Mouse (Mus musculus): ENCODE results near the gene Mfap1b. TPM values are rescaled to one million over a fixed set of nuclear protein-coding genes. Genes with fewer than 3 reads are reported as not detected.

Gene Mfap1b
- polyA plus RNA-seq, 1 experiment from 2014 or later, result 44.3 TPM

DNA sequence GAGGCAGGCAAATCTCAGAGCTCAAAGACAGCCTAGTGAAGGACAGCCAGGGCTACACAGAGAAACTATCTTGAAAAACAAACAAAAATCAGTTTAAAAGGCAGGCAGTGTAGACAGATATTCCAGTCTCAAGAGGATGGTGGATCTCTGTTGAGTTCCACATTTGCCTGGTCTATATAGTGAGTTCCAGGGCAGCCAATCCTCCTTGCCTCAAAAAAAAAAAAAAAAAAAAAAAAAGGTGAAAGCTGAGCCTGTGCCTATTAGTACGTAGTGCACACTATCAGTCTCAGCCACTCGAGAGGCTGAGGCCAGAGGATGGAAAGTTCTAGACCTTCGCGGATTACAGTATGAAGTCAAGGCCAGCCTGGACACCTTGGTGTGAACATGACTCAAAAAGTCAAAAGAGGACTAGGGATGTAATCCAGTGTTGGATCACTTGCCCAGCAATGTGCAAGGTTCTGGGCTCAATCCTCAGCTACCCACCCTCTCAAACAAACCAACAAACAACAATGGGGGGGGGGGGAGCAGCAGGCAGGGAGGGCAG is 61.0 kb downstream of the Mfap1b start:
- H3K4me1 ChIP-seq (ENCODE audit: control insufficient read depth in 2 of 2, insufficient read depth in 2 of 2, low read length in 2 of 2), result peaks cover 4 to 23% of the 10 kb centered on the region in 2 experiments
- H3K36me3 ChIP-seq (ENCODE audit: control insufficient read depth, insufficient read depth, low read length), result peaks cover 25% of the 10 kb centered on the region
- ATAC-seq (ENCODE audit: insufficient number of reproducible peaks, insufficient read depth, low FRiP score, low read depth), result no peak
- H3K4me2 ChIP-seq (ENCODE audit: low read length), result peak overlapping the region; percentile 74
- 0 out of 2 replicates have a peak, but pooled peaks cover 3% of the 10 kb centered on the region for H3K9me3 ChIP-seq (ENCODE audit: control insufficient read depth, low read length)
- peak overlapping the region; percentile 53 to 100 for H3K4me3 ChIP-seq (ENCODE audit: control insufficient read depth in 1 of 2, insufficient read depth in 1 of 2, low read depth in 1 of 2, low read length in 2 of 2)
- WGBS, result 5% methylated on average over 4 of the region's 4 CpGs
- peak overlapping the region; percentile 92 to 99 for H3K27ac ChIP-seq (replicated peaks in 1 of 2; ENCODE audit: control insufficient read depth in 1 of 2, insufficient read depth in 1 of 2, low read depth in 2 of 2, low read length in 2 of 2)
- H3K27me3 ChIP-seq (ENCODE audit: control insufficient read depth, insufficient read depth, low read length), result no peaks in the 10 kb centered on the region
- peak overlapping the region; percentile 100 for H3K9ac ChIP-seq (ENCODE audit: low read length)

Small RNAs within 50 kb of the gene (microRNA-seq; reads per million reads assigned to microRNA genes)
- gene Gm22953, result not detected

Other genes starting within 250 kb of the Mfap1b start
- 44.1 and 47.5 TPM in 2 replicates for gene Trp53bp1, start 202.7 kb downstream of the Mfap1b start, polyA plus RNA-seq (2014; fragmentation: Nextera tagmentation; extraction: Ambion mirVana)
- 7.3 and 7.7 TPM in 2 replicates for gene Map1a, start 184.5 kb downstream of the Mfap1b start, polyA plus RNA-seq (2014; fragmentation: Nextera tagmentation; extraction: Ambion mirVana)
- 12.8 and 16.0 TPM in 2 replicates for gene Ppip5k1, start 118.7 kb downstream of the Mfap1b start, polyA plus RNA-seq (2014; fragmentation: Nextera tagmentation; extraction: Ambion mirVana)
- gene Ckmt1, start 116.4 kb downstream of the Mfap1b start, polyA plus RNA-seq (2014; fragmentation: Nextera tagmentation; extraction: Ambion mirVana), result 0.42 and 0.72 TPM in 2 replicates
- not detected in 2 replicates for gene Strc, start 86.9 kb downstream of the Mfap1b start, polyA plus RNA-seq (2014; fragmentation: Nextera tagmentation; extraction: Ambion mirVana)
- 339 and 411 TPM in 2 replicates for gene Pdia3, start 60.3 kb downstream of the Mfap1b start, polyA plus RNA-seq (2014; fragmentation: Nextera tagmentation; extraction: Ambion mirVana)
- gene Catsper2, start 60.3 kb downstream of the Mfap1b start, polyA plus RNA-seq (2014; fragmentation: Nextera tagmentation; extraction: Ambion mirVana), result 3.1 and 3.4 TPM in 2 replicates
- gene Ell3, start 29.8 kb downstream of the Mfap1b start, polyA plus RNA-seq (2014; fragmentation: Nextera tagmentation; extraction: Ambion mirVana), result 0.77 and 1.3 TPM in 2 replicates
- gene Serf2, start 24.9 kb downstream of the Mfap1b start, polyA plus RNA-seq (2014; fragmentation: Nextera tagmentation; extraction: Ambion mirVana), result 675 and 694 TPM in 2 replicates
- 85.7 and 101 TPM in 2 replicates for gene Hypk, start 20.8 kb downstream of the Mfap1b start, polyA plus RNA-seq (2014; fragmentation: Nextera tagmentation; extraction: Ambion mirVana)
- 0.20 and 0.63 TPM in 2 replicates for gene Serinc4, start 17.3 kb downstream of the Mfap1b start, polyA plus RNA-seq (2014; fragmentation: Nextera tagmentation; extraction: Ambion mirVana)
- gene Mfap1a, start 32.6 kb upstream of the Mfap1b start, polyA plus RNA-seq (2014; fragmentation: Nextera tagmentation; extraction: Ambion mirVana), result 18.3 and 20.5 TPM in 2 replicates
- gene Wdr76, start 32.7 kb upstream of the Mfap1b start, polyA plus RNA-seq (2014; fragmentation: Nextera tagmentation; extraction: Ambion mirVana), result 6.5 and 7.2 TPM in 2 replicates